Mouse (Mus musculus) kidney, embryonic 14.5 days (tissue): Measurements from ENCODE around the gene Commd7. TPM values are rescaled to one million over a fixed set of nuclear protein-coding genes. Genes with fewer than 3 reads are reported as not detected.

Experiments used
- ATAC-seq: fragments of 200-750 bp; cut with Nextera tagmentation; 2 replicates; pipeline ENCODE4 v1.8.0; 2017; ENCODE audit warnings: moderate number of reproducible peaks, mild to moderate bottlenecking, moderate TSS enrichment, moderate library complexity; ENCODE audit not compliant: low FRiP score, low TSS enrichment
- H3K27ac ChIP-seq: fragments of 300-500 bp; sonication (generic); 2 replicates; pipeline ENCODE4 v1.5.1; 2014; ENCODE audit warnings: low read depth, mild to moderate bottlenecking, low read length, moderate library complexity, mixed read lengths
- H3K27me3 ChIP-seq: fragments of 300-500 bp; sonication (generic); 2 replicates; pipeline ENCODE4 v1.6.1; 2014; ENCODE audit warnings: mild to moderate bottlenecking, low read length; ENCODE audit not compliant: control insufficient read depth, insufficient read depth
- H3K36me3 ChIP-seq: fragments of 300-500 bp; sonication (generic); 2 replicates; pipeline ENCODE4 v1.6.1; 2014; ENCODE audit warnings: low read length, mixed read lengths; ENCODE audit not compliant: control insufficient read depth, insufficient read depth
- H3K4me1 ChIP-seq: fragments of 300-500 bp; sonication (generic); 2 replicates; pipeline ENCODE4 v1.6.1; 2014; ENCODE audit warnings: low read length, mixed read lengths; ENCODE audit not compliant: control insufficient read depth, insufficient read depth
- H3K4me2 ChIP-seq: fragments of 300-500 bp; sonication (generic); replicated peaks from 2 replicates; pipeline ENCODE4 v1.6.1; 2014; ENCODE audit warnings: low read depth, mild to moderate bottlenecking, low read length
- H3K4me3 ChIP-seq: fragments of 300-500 bp; sonication (generic); 2 replicates; pipeline ENCODE4 v1.5.1; 2014; ENCODE audit warnings: mild to moderate bottlenecking, low read length
- H3K9ac ChIP-seq: fragments of 300-500 bp; sonication (generic); 2 replicates; pipeline ENCODE4 v1.6.1; 2014; ENCODE audit warnings: low read depth, mild to moderate bottlenecking, low read length, moderate library complexity
- H3K9me3 ChIP-seq: fragments of 300-500 bp; sonication (generic); 2 replicates; pipeline ENCODE4 v1.6.1; 2016; ENCODE audit warnings: low read length; ENCODE audit not compliant: control insufficient read depth
- WGBS: fragments of 180-500 bp; shearing (Covaris S2); extraction: QIAGEN DNeasy Blood & Tissue Kit; methylation state at CpG from one replicate; pipeline ENCODE4 v1.1.7; 2014; 5-methylcytosine and 5-hydroxymethylcytosine counted together
- polyA plus RNA-seq: library from polyadenylated mRNA; unstranded; fragments of >200 nt; fragmentation: Nextera tagmentation; extraction: Ambion mirVana; gene quantifications from 2 replicates; pipeline ENCODE4 v1.2.1, GENCODE M21; 2014

The Commd7 gene
- polyA plus RNA-seq, 1 experiment from 2014 or later: 64.9 TPM

DNA sequence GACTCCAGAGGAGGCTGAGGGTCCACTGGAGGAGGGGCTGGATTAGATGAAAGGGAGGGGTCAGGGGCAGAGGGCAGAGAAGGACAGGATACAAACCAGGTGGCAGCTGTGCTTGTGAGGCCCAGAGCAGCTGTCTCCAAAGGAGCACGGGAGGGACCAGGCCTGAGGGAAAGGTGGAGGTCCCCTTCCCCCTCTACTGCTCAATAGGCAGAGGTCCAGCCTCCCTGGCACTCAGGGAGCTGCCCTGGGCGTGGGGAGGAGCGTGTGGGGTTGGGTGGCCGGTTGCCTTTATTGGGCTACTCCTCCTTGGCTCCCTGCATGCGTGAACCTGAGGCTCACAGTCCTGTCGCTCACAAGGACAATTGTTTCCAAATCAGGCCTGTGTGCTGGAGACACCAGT, 57.0 kb downstream of the Commd7 start:
- no peak overlapping the region for H3K27ac ChIP-seq
- peak; percentile 17; the same call in 1 of the 2 replicates for ATAC-seq
- no peak overlapping the region for H3K9ac ChIP-seq
- no peak overlapping the region for H3K4me2 ChIP-seq
- no peaks in the 10 kb centered on the region for H3K4me1 ChIP-seq
- H3K36me3 ChIP-seq: no peaks in the 10 kb centered on the region
- no peaks in the 10 kb centered on the region for H3K27me3 ChIP-seq
- 24% methylated on average over 6 of the region's 6 CpGs for WGBS
- no peak overlapping the region for H3K4me3 ChIP-seq
- no peaks in the 10 kb centered on the region for H3K9me3 ChIP-seq

DNA sequence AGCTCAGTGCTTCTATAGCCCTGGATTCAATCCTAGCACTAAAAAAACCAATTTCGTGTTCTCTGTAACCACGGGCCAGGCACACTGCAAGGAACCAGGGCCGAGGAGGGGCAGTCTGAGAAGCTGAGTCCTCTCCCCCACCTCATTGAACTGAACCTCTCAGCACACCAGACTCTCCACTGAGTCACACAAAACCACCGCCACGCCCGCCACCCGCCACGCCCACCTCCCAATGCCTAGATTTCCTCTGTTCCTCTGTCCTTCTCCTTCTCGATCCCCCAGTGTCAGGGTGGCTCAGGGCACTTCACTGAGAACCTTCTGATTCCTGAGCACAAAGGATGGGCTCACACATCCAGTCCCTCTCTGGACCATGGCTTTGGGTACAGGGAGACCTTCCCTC, 59.5 kb downstream of the Commd7 start:
- Histone ChIP-seq H3K9me3 (no peaks in the 10 kb centered on the region), H3K27me3 (no peaks in the 10 kb centered on the region), H3K9ac (no peak overlapping the region), H3K36me3 (no peaks in the 10 kb centered on the region), H3K4me2 (no peak overlapping the region), H3K27ac (no peak overlapping the region), H3K4me3 (no peak overlapping the region), H3K4me1 (no peaks in the 10 kb centered on the region)
- ATAC-seq: no peak
- WGBS: 88% methylated on average over 9 of the region's 9 CpGs

DNA sequence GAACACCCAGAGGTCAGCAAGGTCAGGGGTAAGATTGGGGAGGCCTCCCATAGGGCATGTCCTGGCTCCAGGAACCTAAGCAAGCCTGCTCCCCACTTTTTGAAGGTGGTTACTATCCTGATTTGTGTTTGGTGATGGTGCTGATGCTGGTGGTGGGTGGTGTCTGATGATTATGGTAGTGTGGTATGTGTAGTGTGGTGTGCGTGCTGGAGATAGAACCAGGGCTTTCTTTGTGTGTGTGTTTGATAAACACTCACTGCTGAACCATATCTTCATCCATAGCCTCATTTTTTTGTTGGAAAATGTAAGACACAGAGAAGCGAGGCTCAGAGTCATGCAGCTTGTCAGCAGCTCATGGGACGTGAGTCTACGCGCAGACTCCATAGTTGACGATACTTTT, 64.0 kb downstream of the Commd7 start:
- H3K36me3 ChIP-seq: no peaks in the 10 kb centered on the region
- no peaks in the 10 kb centered on the region for H3K4me1 ChIP-seq
- H3K9me3 ChIP-seq: no peaks in the 10 kb centered on the region
- no peak for ATAC-seq
- H3K4me3 ChIP-seq: no peak overlapping the region
- no peaks in the 10 kb centered on the region for H3K27me3 ChIP-seq
- H3K9ac ChIP-seq: no peak overlapping the region
- H3K4me2 ChIP-seq: no peak overlapping the region
- WGBS: 93% methylated on average over 6 of the region's 6 CpGs
- no peak overlapping the region for H3K27ac ChIP-seq

DNA sequence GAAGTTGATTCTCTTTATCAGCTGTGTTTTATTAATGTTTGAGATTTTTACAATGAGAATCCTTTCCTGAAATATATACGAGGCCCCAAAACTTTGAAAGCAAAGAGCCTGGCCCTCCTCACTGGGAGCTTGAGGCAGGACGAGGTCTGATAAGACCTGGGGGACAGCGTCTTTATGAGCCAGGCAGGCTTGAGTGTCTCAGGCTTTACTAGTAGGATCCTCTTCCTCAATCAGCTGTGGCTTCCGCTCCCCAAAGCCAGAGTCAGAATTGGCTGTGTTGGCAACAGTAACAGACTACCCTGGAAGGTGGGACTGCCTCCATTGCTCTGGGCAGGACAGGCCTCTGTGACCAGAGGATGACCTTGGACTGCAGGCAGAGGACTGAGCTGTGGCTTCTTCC, 64.6 kb downstream of the Commd7 start:
- no peak overlapping the region for H3K4me3 ChIP-seq
- H3K27ac ChIP-seq: no peak overlapping the region
- no peaks in the 10 kb centered on the region for H3K9me3 ChIP-seq
- H3K4me1 ChIP-seq: no peaks in the 10 kb centered on the region
- WGBS: 73% methylated on average over 4 of the region's 4 CpGs
- ATAC-seq: no peak
- no peak overlapping the region for H3K4me2 ChIP-seq
- no peaks in the 10 kb centered on the region for H3K36me3 ChIP-seq
- no peak overlapping the region for H3K9ac ChIP-seq
- H3K27me3 ChIP-seq: no peaks in the 10 kb centered on the region

Other genes starting within 250 kb of the Commd7 start
- gene 4930404H24Rik, start 140.0 kb downstream of the Commd7 start, polyA plus RNA-seq: not detected in 2 replicates
- gene Nol4l, start 102.8 kb downstream of the Commd7 start, polyA plus RNA-seq: 10.5 and 17.1 TPM in 2 replicates
- gene Dnmt3b, start 16.7 kb upstream of the Commd7 start, polyA plus RNA-seq: 13.3 and 20.2 TPM in 2 replicates
- gene Dnmt3c, start 63.9 kb upstream of the Commd7 start, polyA plus RNA-seq: not detected in 2 replicates
- gene Mapre1, start 108.5 kb upstream of the Commd7 start, polyA plus RNA-seq: 203 and 243 TPM in 2 replicates
- gene Efcab8, start 147.2 kb upstream of the Commd7 start, polyA plus RNA-seq: not detected in 2 replicates
- not detected in 2 replicates for gene Sun5, start 238.3 kb upstream of the Commd7 start, polyA plus RNA-seq
- not detected in 2 replicates for gene Bpifb2, start 242.3 kb upstream of the Commd7 start, polyA plus RNA-seq